Mouse (Mus musculus) E14TG2a.4 (cell line): ENCODE measurements around the gene Gm47959.

Source experiments
- H3K27me3 ChIP-seq: 2 replicates; pipeline ENCODE4 v1.6.1; 2014; ENCODE audit warnings: low read length, control low read depth; ENCODE audit not compliant: insufficient read depth
- H3K36me3 ChIP-seq: 2 replicates; pipeline ENCODE4 v1.6.1; 2014; ENCODE audit warnings: low read length, control low read depth; ENCODE audit not compliant: insufficient read depth
- H3K4me1 ChIP-seq: replicated peaks from 2 replicates; pipeline ENCODE4 v1.6.1; 2014; ENCODE audit warnings: low read depth, low read length, control low read depth
- H3K4me3 ChIP-seq: replicated peaks from 2 replicates; pipeline ENCODE4 v1.5.1; 2014; ENCODE audit warnings: mild to moderate bottlenecking, low read length
- H3K9me3 ChIP-seq: 2 replicates; pipeline ENCODE4 v1.6.1; 2014; ENCODE audit warnings: low read length, control low read depth
- CTCF ChIP-seq: conservative IDR thresholded peaks from 2 replicates; pipeline ENCODE4 v1.5.1; 2014; ENCODE audit warnings: low read length
- NANOG ChIP-seq: IDR thresholded peaks from 2 replicates; pipeline ENCODE4 v1.6.1; 2014; ENCODE audit warnings: borderline replicate concordance, low read length, mixed read lengths
- POU5F1 ChIP-seq: IDR thresholded peaks from 2 replicates; pipeline ENCODE4 v1.6.1; 2014; ENCODE audit warnings: low read length, borderline replicate concordance

The Gm47959 gene

DNA sequence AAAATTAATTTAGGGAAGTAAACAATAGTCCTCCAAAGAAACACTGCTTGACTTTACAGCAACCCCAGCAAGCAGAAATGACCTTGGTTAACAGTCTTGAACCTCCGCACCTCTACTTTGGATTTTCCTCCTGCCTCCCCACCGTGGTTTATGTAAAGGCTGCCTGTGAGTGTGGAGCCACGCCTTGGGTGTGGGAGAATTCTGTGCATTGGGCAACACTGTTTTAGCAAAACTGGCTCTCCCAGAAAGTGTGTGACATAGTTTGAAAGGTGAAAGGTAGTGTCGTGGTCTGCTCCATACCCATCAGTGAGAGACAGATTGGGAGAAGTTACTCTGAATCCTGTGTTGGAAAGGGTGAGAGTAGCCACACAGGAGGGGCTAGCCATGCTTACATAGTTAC, 38.7 kb downstream of the Gm47959 start:
- Histone ChIP-seq H3K36me3 (no peaks in the 10 kb centered on the region), H3K9me3 (no peaks in the 10 kb centered on the region), H3K4me1 (peaks cover 25% of the 10 kb centered on the region), H3K27me3 (peaks cover 5% of the 10 kb centered on the region; the same call in 1 of the 2 replicates), H3K4me3 (no peak overlapping the region)
- TF ChIP-seq POU5F1 (no peak), CTCF (no peak), NANOG (no peak)

GRCm38 (mm10) chr1:83042380-83042779, 42.0 kb downstream of the Gm47959 start, which contains the start of gene Krtap28-10:
Krtap28-10 (minus strand) TSS chr1:83042480.
- H3K36me3 ChIP-seq: no peaks in the 10 kb centered on the region
- no peak for TF ChIP-seq POU5F1
- TF ChIP-seq NANOG: no peak
- TF ChIP-seq CTCF: no peak
- peaks cover 19% of the 10 kb centered on the region for H3K4me1 ChIP-seq
- no peaks in the 10 kb centered on the region for H3K9me3 ChIP-seq
- no peak within 1 kb of the TSS for H3K4me3 ChIP-seq
- H3K27me3 ChIP-seq: peaks cover 5% of the 10 kb centered on the region; the same call in 1 of the 2 replicates

- TF ChIP-seq POU5F1 (no peak), CTCF (no peak), NANOG (no peak)
- Histone ChIP-seq H3K4me1 (no peaks in the 10 kb centered on the region), H3K9me3 (no peaks in the 10 kb centered on the region), H3K27me3 (peaks cover 5% of the 10 kb centered on the region; the same call in 1 of the 2 replicates), H3K4me3 (no peak within 1 kb of the TSS), H3K36me3 (no peaks in the 10 kb centered on the region)
Observed at GRCm38 (mm10) chr1:83044882-83045427, 44.6 kb downstream of the Gm47959 start, which contains the start of gene Gm47969. Gm47969 (plus strand) TSS chr1:83044932.
